Comparison of ENCODE assay signal across 25 mouse cellular contexts in genomic region chr15:100004677-100005273, GRCm38 (mm10). TPM values are rescaled to one million over a fixed set of nuclear protein-coding genes. Genes with fewer than 3 reads are reported as not detected.
A peak's percentile ranks its signal among the peaks of the same experiment; 100 is the strongest.
DNase-seq lines count a peak whose midpoint lies in the region; ATAC-seq and TF ChIP-seq lines count a peak whose summit lies in the region.
"Had no signal": no experiment of that assay in that cellular context is flagged by ENCODE, and none has a peak within 500 bp of the region (broad histone marks: within the 10 kb centered on the region; RNA-seq: fewer than 3 reads in every experiment).

No protein-coding gene starts in this region.

- no peak overlapping the region for H3K4me2 ChIP-seq in intestine, embryonic 16.5 days (ENCODE audit: low read depth, low read length)
- H3K4me2 ChIP-seq: hindbrain, embryonic 15.5 days had no signal

- no peak overlapping the region for H3K9ac ChIP-seq in intestine, embryonic 16.5 days (ENCODE audit: low read depth, low read length)
- H3K9ac ChIP-seq: hindbrain, embryonic 15.5 days had no signal

- TF ChIP-seq CTCF in bone marrow, adult 2 months (IDR thresholded peaks at IDR 0.05; ENCODE audit: control insufficient read depth, insufficient read depth, low read length): no peak

- TF ChIP-seq POLR2A in bone marrow, adult 2 months (IDR thresholded peaks at IDR 0.05; ENCODE audit: borderline replicate concordance, control insufficient read depth, low read depth, low read length): no peak

- no peaks in the 10 kb centered on the region for H3K27me3 ChIP-seq in intestine, embryonic 16.5 days (replicated peaks; ENCODE audit: control insufficient read depth, insufficient read depth, low read length)
- H3K27me3 ChIP-seq: hindbrain, embryonic 15.5 days; Patski had no signal

- peak; percentile 43 to 56 for DNase-seq in spleen, postnatal 36 days (ENCODE audit: low spot score in 2 of 2)
- no peak for DNase-seq in spleen, postnatal 10 days (ENCODE audit: low spot score in 2 of 2)
- DNase-seq in kidney, adult 9 months: no peak
- DNase-seq: adrenal gland, postnatal 14 days; cerebellum, adult 18-20 months; cerebellum, postnatal 10 days; gastrocnemius, adult 2 months; gastrocnemius, postnatal 25 days; heart, adult 18-20 months; heart, postnatal 10 days had no signal

- H3K9me3 ChIP-seq in intestine, embryonic 16.5 days (ENCODE audit: control insufficient read depth, low read length): no peaks in the 10 kb centered on the region
- H3K9me3 ChIP-seq: embryonic facial prominence, embryonic 10.5 days; forebrain, embryonic 10.5 days; heart, embryonic 10.5 days; hindbrain, embryonic 10.5 days; hindbrain, embryonic 15.5 days had no signal

- no peaks in the 10 kb centered on the region; the same call in 1 of the 2 replicates for H3K4me1 ChIP-seq in bone marrow, adult 2 months (ENCODE audit: control insufficient read depth, insufficient read depth, low read length)
- H3K4me1 ChIP-seq in intestine, embryonic 16.5 days (ENCODE audit: control insufficient read depth, insufficient read depth, low read length): no peaks in the 10 kb centered on the region
- H3K4me1 ChIP-seq: embryonic facial prominence, embryonic 10.5 days; forebrain, embryonic 10.5 days; hindbrain, embryonic 10.5 days; hindbrain, embryonic 15.5 days had no signal

- peak overlapping the region; percentile 15 for H3K4me3 ChIP-seq in bone marrow, adult 2 months (replicated peaks; ENCODE audit: control insufficient read depth, low read depth, low read length)
- H3K4me3 ChIP-seq in intestine, embryonic 16.5 days (ENCODE audit: low read length): no peak overlapping the region
- H3K4me3 ChIP-seq: embryonic facial prominence, embryonic 10.5 days; forebrain, embryonic 10.5 days; gastrocnemius, adult 2 months; heart, embryonic 10.5 days; hindbrain, embryonic 10.5 days; hindbrain, embryonic 15.5 days had no signal

- H3K36me3 ChIP-seq in intestine, embryonic 16.5 days (ENCODE audit: control insufficient read depth, insufficient read depth, low read length): peaks cover 16% of the 10 kb centered on the region

- H3K27ac ChIP-seq in bone marrow, adult 2 months (ENCODE audit: control insufficient read depth, insufficient read depth, low read depth, low read length, poor library complexity): no peak overlapping the region
- no peak overlapping the region for H3K27ac ChIP-seq in intestine, embryonic 16.5 days (ENCODE audit: low read length)
- H3K27ac ChIP-seq: embryonic facial prominence, embryonic 10.5 days; forebrain, embryonic 10.5 days; gastrocnemius, adult 2 months; heart, embryonic 10.5 days; hindbrain, embryonic 10.5 days; hindbrain, embryonic 15.5 days had no signal

- peak; percentile 44; the same call in 1 of the 2 replicates for ATAC-seq in megakaryocyte progenitor cell, adult 5-6 weeks (replicated peaks; ENCODE audit: poor library complexity)
- ATAC-seq in intestine, embryonic 16.5 days: no peak
- no peak for ATAC-seq in erythroid progenitor cell, adult 5-6 weeks (replicated peaks; ENCODE audit: low FRiP score, poor library complexity, severe bottlenecking)
- ATAC-seq: activated CD4-positive, CD25-positive, alpha-beta regulatory T cell, adult 4 months; forebrain, embryonic 14.5 days; Patski had no signal

- WGBS in bone marrow, adult 2 months: 39% methylated on average over 7 of the region's 7 CpGs
- WGBS in intestine, embryonic 16.5 days: 88% methylated on average over 7 of the region's 7 CpGs

RNA-seq across cellular contexts. Expression of gene Dip2b, which starts 33.7 kb away (rescaled TPM):
- 3.3 and 7.1 TPM in 2 replicates for polyA plus RNA-seq in bone marrow, adult 2 months (2011; ENCODE audit: insufficient read depth, insufficient read length, low replicate concordance, missing spikeins)
- 17.5 and 17.6 TPM in 2 replicates for total RNA-seq in megakaryocyte progenitor cell, adult 5-6 weeks (2015)
- total RNA-seq in megakaryocyte progenitor cell, adult 5-6 weeks (2017): 10.2 TPM in 2 replicates
- polyA plus RNA-seq in intestine, embryonic 16.5 days (2015; fragmentation: Nextera tagmentation; extraction: Ambion mirVana): 5.6 and 6.3 TPM in 2 replicates
- total RNA-seq in erythroid progenitor cell, adult 5-6 weeks (2015; ENCODE audit: low replicate concordance): 3.6 and 5.4 TPM in 2 replicates
- 6.3 and 9.8 TPM in 2 replicates for total RNA-seq in erythroid progenitor cell, adult 5-6 weeks (2017; ENCODE audit: low replicate concordance)

RNA-seq across cellular contexts. Expression of gene Larp4, which starts 34.9 kb away (rescaled TPM):
- 6.0 and 13.2 TPM in 2 replicates for polyA plus RNA-seq in bone marrow, adult 2 months (2011; ENCODE audit: insufficient read depth, insufficient read length, low replicate concordance, missing spikeins)
- total RNA-seq in megakaryocyte progenitor cell, adult 5-6 weeks (2015): 119 and 137 TPM in 2 replicates
- total RNA-seq in megakaryocyte progenitor cell, adult 5-6 weeks (2017): 76.3 and 97.8 TPM in 2 replicates
- polyA plus RNA-seq in intestine, embryonic 16.5 days (2015; fragmentation: Nextera tagmentation; extraction: Ambion mirVana): 42.8 and 43.8 TPM in 2 replicates
- 28.5 and 40.7 TPM in 2 replicates for total RNA-seq in erythroid progenitor cell, adult 5-6 weeks (2015; ENCODE audit: low replicate concordance)
- 13.3 and 22.2 TPM in 2 replicates for total RNA-seq in erythroid progenitor cell, adult 5-6 weeks (2017; ENCODE audit: low replicate concordance)

RNA-seq across cellular contexts. Expression of gene Fam186a, which starts 37.9 kb away (rescaled TPM):
- not detected in 2 replicates for polyA plus RNA-seq in bone marrow, adult 2 months (2011; ENCODE audit: insufficient read depth, insufficient read length, low replicate concordance, missing spikeins)
- not detected in 2 replicates for total RNA-seq in megakaryocyte progenitor cell, adult 5-6 weeks (2015)
- not detected in 2 replicates for total RNA-seq in megakaryocyte progenitor cell, adult 5-6 weeks (2017)
- polyA plus RNA-seq in intestine, embryonic 16.5 days (2015; fragmentation: Nextera tagmentation; extraction: Ambion mirVana): not detected in 2 replicates
- not detected in 2 replicates for total RNA-seq in erythroid progenitor cell, adult 5-6 weeks (2015; ENCODE audit: low replicate concordance)
- not detected in 2 replicates for total RNA-seq in erythroid progenitor cell, adult 5-6 weeks (2017; ENCODE audit: low replicate concordance)
- total RNA-seq: heart, postnatal 10 days had no signal
- polyA plus RNA-seq: activated CD4-positive, CD25-positive, alpha-beta regulatory T cell, adult 4 months; C2C12; embryonic facial prominence, embryonic 10.5 days; embryonic facial prominence, embryonic 14.5 days; forebrain, embryonic 14.5 days; heart, embryonic 14.5 days; hindbrain, embryonic 10.5 days; hindbrain, embryonic 15.5 days; Patski had no signal

Comparison
In these comparisons a context has a peak if more than half of its experiments do, and no peak if none do; other contexts are left out.
1. DNase-seq: peak in spleen, postnatal 36 days (2 of 2); none in spleen, postnatal 10 days (0 of 2) and kidney, adult 9 months (single experiment).